Mouse (Mus musculus): ENCODE results near the gene Mfng.

Mfng gene

GRCm38 (mm10) chr15:78755966-78756725, 17.1 kb downstream of the Mfng start:
- DNase-seq (ENCODE audit: low spot score) = no peak

GRCm38 (mm10) chr15:78755226-78755625, 18.0 kb downstream of the Mfng start:
- DNase-seq (ENCODE audit: low spot score) = no peak

GRCm38 (mm10) chr15:78754144-78754543, 19.1 kb downstream of the Mfng start:
- no peak for DNase-seq (ENCODE audit: low spot score)

GRCm38 (mm10) chr15:78752991-78753390, 20.3 kb downstream of the Mfng start:
- no peak for DNase-seq (ENCODE audit: low spot score)

- DNase-seq (ENCODE audit: low spot score) = no peak
These were observed 22.5 kb downstream of the Mfng start for GRCm38 (mm10) chr15:78750608-78751350.

GRCm38 (mm10) chr15:78749855-78750254, 23.4 kb downstream of the Mfng start:
- DNase-seq (ENCODE audit: low spot score) = no peak

- DNase-seq (ENCODE audit: low spot score) = peak; percentile 89
These were observed 29.1 kb downstream of the Mfng start for GRCm38 (mm10) chr15:78744206-78744605.

- DNase-seq (ENCODE audit: low spot score) = no peak
These were observed 30.4 kb downstream of the Mfng start for GRCm38 (mm10) chr15:78742831-78743230.

GRCm38 (mm10) chr15:78740662-78741061, 32.6 kb downstream of the Mfng start:
- DNase-seq (ENCODE audit: low spot score) = no peak

- no peak for DNase-seq (ENCODE audit: low spot score)
These were observed 36.1 kb downstream of the Mfng start for GRCm38 (mm10) chr15:78737146-78737545.

GRCm38 (mm10) chr15:78736681-78737100, 36.6 kb downstream of the Mfng start:
- no peak for DNase-seq (ENCODE audit: low spot score)

GRCm38 (mm10) chr15:78736181-78736579, 37.1 kb downstream of the Mfng start:
- no peak for DNase-seq (ENCODE audit: low spot score)

GRCm38 (mm10) chr15:78735431-78736180, 37.7 kb downstream of the Mfng start:
- DNase-seq (ENCODE audit: low spot score) = peak; percentile 58

GRCm38 (mm10) chr15:78731830-78732229, 41.4 kb downstream of the Mfng start:
- DNase-seq (ENCODE audit: low spot score) = no peak

GRCm38 (mm10) chr15:78730315-78731049, 42.8 kb downstream of the Mfng start:
- no peak for DNase-seq (ENCODE audit: low spot score)

GRCm38 (mm10) chr15:78726697-78727096, 46.6 kb downstream of the Mfng start:
- DNase-seq (ENCODE audit: low spot score) = no peak

GRCm38 (mm10) chr15:78720532-78720931, 52.7 kb downstream of the Mfng start:
- no peak for DNase-seq (ENCODE audit: low spot score)

- DNase-seq (ENCODE audit: low spot score) = peak; percentile 77
These were observed 53.2 kb downstream of the Mfng start for GRCm38 (mm10) chr15:78720094-78720493.

- no peak for DNase-seq (ENCODE audit: low spot score)
These were observed 53.9 kb downstream of the Mfng start for GRCm38 (mm10) chr15:78719416-78719815.

- peak; percentile 66 for DNase-seq (ENCODE audit: low spot score)
These were observed 54.7 kb downstream of the Mfng start, which contains the start of gene Elfn2 for GRCm38 (mm10) chr15:78718290-78719250. TSS of gene Elfn2 (minus strand) at chr15:78718771.

GRCm38 (mm10) chr15:78716936-78717335, 56.3 kb downstream of the Mfng start:
- no peak for DNase-seq (ENCODE audit: low spot score)

Measured in layer of hippocampus, adult 11-12 months (tissue).